Mouse (Mus musculus) adipocyte (in vitro differentiated cells): ENCODE measurements around the gene Naa25.

Source experiments
- DNase-seq: peaks from one replicate; pipeline ENCODE4 v3.0.0-alpha.2; 2016; ENCODE audit warnings: low spot score

Gene Naa25

GRCm38 (mm10) chr5:121393402-121393801, 4.3 kb upstream of the Naa25 start:
- no peak for DNase-seq

- no peak for DNase-seq
These were observed 2.1 kb upstream of the Naa25 start for GRCm38 (mm10) chr5:121395621-121396020.

GRCm38 (mm10) chr5:121398146-121398964, 619 bp downstream of the Naa25 start:
- DNase-seq: no peak

- no peak for DNase-seq
These were observed 1.3 kb downstream of the Naa25 start for GRCm38 (mm10) chr5:121398965-121399462.

GRCm38 (mm10) chr5:121399540-121399939, 1.8 kb downstream of the Naa25 start:
- peak; percentile 52 for DNase-seq

GRCm38 (mm10) chr5:121400064-121400463, 2.3 kb downstream of the Naa25 start:
- peak; percentile 52 for DNase-seq

GRCm38 (mm10) chr5:121400849-121401248, 3.1 kb downstream of the Naa25 start:
- no peak for DNase-seq

- DNase-seq: peak; percentile 66
These were observed 10.1 kb downstream of the Naa25 start for GRCm38 (mm10) chr5:121407856-121408255.

GRCm38 (mm10) chr5:121410975-121411374, 13.2 kb downstream of the Naa25 start:
- no peak for DNase-seq

GRCm38 (mm10) chr5:121420721-121421120, 23.0 kb downstream of the Naa25 start:
- DNase-seq: no peak

GRCm38 (mm10) chr5:121422787-121423186, 25.1 kb downstream of the Naa25 start:
- no peak for DNase-seq

GRCm38 (mm10) chr5:121423297-121423696, 25.6 kb downstream of the Naa25 start:
- DNase-seq: no peak

- DNase-seq: no peak
These were observed 31.2 kb downstream of the Naa25 start for GRCm38 (mm10) chr5:121428954-121429353.

- DNase-seq: peak; percentile 89
These were observed 40.4 kb downstream of the Naa25 start for GRCm38 (mm10) chr5:121438131-121438530.

GRCm38 (mm10) chr5:121438756-121439155, 41.0 kb downstream of the Naa25 start:
- DNase-seq: no peak

GRCm38 (mm10) chr5:121443548-121443947, 45.8 kb downstream of the Naa25 start:
- DNase-seq: peak; percentile 57

- DNase-seq: no peak
These were observed 47.1 kb downstream of the Naa25 start for GRCm38 (mm10) chr5:121444870-121445269.

GRCm38 (mm10) chr5:121448450-121448849, 50.7 kb downstream of the Naa25 start:
- DNase-seq: no peak

GRCm38 (mm10) chr5:121449976-121450375, 52.2 kb downstream of the Naa25 start:
- DNase-seq: peak; percentile 83

GRCm38 (mm10) chr5:121450476-121450875, 52.7 kb downstream of the Naa25 start:
- no peak for DNase-seq

GRCm38 (mm10) chr5:121451203-121451602, 53.5 kb downstream of the Naa25 start:
- no peak for DNase-seq

GRCm38 (mm10) chr5:121451644-121452025, 53.9 kb downstream of the Naa25 start, which contains the start of gene Tmem116:
Tmem116 (plus strand) TSS chr5:121451893.
- peak; percentile 68 for DNase-seq

- DNase-seq: peak; percentile 98
These were observed 54.5 kb downstream of the Naa25 start, which contains the start of gene Erp29 for GRCm38 (mm10) chr5:121452026-121452869. Erp29 (minus strand) TSS chr5:121452506.
